Mouse (Mus musculus) testis, adult 2 months (tissue): ENCODE measurements around the gene Prdm2. TPM values are rescaled to one million over a fixed set of nuclear protein-coding genes. Genes with fewer than 3 reads are reported as not detected.

ENCODE experiments used
- H3K27ac ChIP-seq: fragments of 200-500 bp; 2 replicates; pipeline ENCODE4 v1.5.1; 2012; ENCODE audit warnings: low read depth, low read length; ENCODE audit not compliant: control insufficient read depth, insufficient read depth
- H3K27me3 ChIP-seq: fragments of 200-500 bp; 2 replicates; pipeline ENCODE4 v1.6.1; 2012; ENCODE audit warnings: mild to moderate bottlenecking, low read length, moderate library complexity; ENCODE audit not compliant: control insufficient read depth, insufficient read depth
- H3K36me3 ChIP-seq: fragments of 200-500 bp; 2 replicates; pipeline ENCODE4 v1.6.1; 2012; ENCODE audit warnings: mild to moderate bottlenecking, low read length; ENCODE audit not compliant: control insufficient read depth, insufficient read depth
- H3K4me1 ChIP-seq: fragments of 200-500 bp; 2 replicates; pipeline ENCODE4 v1.6.1; 2012; ENCODE audit warnings: low read length; ENCODE audit not compliant: control insufficient read depth, insufficient read depth
- H3K4me3 ChIP-seq: fragments of 200-500 bp; 2 replicates; pipeline ENCODE4 v1.5.1; 2012; ENCODE audit warnings: low read depth, mild to moderate bottlenecking, low read length, moderate library complexity, mixed read lengths; ENCODE audit not compliant: control insufficient read depth
- CTCF ChIP-seq: fragments of 200-500 bp; IDR thresholded peaks from 2 replicates; pipeline ENCODE4 v1.5.1; 2012; ENCODE audit warnings: low read depth, mild to moderate bottlenecking, inconsistent platforms, low read length, moderate library complexity; ENCODE audit not compliant: control insufficient read depth, insufficient read depth, insufficient replicate concordance
- POLR2A ChIP-seq: fragments of 200-500 bp; IDR thresholded peaks from 2 replicates; pipeline ENCODE4 v1.6.1; 2012; ENCODE audit warnings: low read depth, mild to moderate bottlenecking, inconsistent platforms, low read length, moderate library complexity; ENCODE audit not compliant: control insufficient read depth
- polyA plus RNA-seq: library from polyadenylated mRNA; depleted of rRNA; stranded (reverse); fragments of >200 nt; gene quantifications from 2 replicates; pipeline ENCODE4 v1.2.3, GENCODE M21; 2012

Prdm2 gene
- polyA plus RNA-seq, 1 experiment = 33.4 TPM

DNA sequence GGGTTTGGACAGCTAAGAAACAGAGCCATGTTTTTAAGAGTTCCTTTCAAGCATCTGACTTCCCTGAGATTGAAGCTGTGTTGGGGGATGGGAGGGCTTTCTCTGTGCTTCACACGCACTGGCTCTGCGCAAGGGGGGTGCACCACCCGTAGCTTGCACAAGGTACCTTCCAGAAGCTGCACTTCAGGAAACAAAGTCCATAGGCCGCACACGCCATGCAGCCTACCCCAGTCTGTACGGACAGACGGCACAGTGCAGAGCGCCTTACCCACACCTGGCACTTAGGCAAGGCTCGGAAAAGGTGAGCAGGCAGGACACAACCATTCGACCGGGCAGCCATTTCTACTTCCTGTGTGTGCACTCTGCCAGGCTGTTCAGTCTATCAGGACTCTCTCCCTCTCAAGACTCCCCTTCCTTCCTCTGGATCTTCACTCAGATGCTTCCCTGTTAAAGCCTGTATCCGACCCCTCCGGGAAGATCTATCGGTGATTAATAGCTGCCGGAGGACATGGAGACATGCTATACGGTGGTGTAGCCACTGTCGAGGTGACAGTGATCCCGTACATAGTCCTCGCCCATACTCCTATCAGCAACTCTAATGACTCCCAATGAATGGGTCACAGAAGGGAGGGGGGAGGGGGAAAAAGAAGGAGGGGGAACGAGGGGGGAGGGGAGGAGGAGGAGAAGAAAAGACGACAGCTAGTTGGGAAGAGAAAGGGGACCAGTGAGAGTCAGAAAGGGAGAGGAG is 98.4 kb downstream of the Prdm2 start:
- H3K4me3 ChIP-seq = no peak overlapping the region
- TF ChIP-seq POLR2A = no peak
- no peak for TF ChIP-seq CTCF
- no peak overlapping the region for H3K27ac ChIP-seq
- H3K36me3 ChIP-seq = no peaks in the 10 kb centered on the region
- H3K4me1 ChIP-seq = no peaks in the 10 kb centered on the region; the same call in 1 of the 2 replicates
- H3K27me3 ChIP-seq = no peaks in the 10 kb centered on the region

DNA sequence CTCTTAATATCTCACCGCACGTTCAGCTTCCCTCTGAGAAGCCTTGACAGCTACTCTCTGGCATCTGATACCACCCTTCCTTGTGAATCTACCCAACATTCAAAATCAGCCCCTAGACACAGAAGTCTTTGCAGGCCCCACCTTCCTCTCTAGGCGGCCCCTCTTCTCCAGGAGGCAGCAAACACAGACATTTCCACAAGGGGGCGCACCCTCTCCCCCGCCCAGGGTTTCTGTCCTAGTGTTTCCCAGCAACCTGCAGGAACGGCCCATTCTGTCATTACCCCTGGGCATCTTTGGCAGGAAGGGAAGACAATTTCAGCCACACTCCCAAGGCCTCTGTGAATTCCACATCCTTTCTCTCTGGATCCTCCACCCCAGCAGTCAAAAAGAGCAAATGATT is 99.8 kb downstream of the Prdm2 start:
- no peak overlapping the region for H3K27ac ChIP-seq
- H3K4me3 ChIP-seq = no peak overlapping the region
- no peaks in the 10 kb centered on the region for H3K4me1 ChIP-seq
- H3K36me3 ChIP-seq = no peaks in the 10 kb centered on the region
- TF ChIP-seq CTCF (peak; percentile 35; the same call in 1 of the 2 replicates), POLR2A (no peak)
- H3K27me3 ChIP-seq = no peaks in the 10 kb centered on the region

DNA sequence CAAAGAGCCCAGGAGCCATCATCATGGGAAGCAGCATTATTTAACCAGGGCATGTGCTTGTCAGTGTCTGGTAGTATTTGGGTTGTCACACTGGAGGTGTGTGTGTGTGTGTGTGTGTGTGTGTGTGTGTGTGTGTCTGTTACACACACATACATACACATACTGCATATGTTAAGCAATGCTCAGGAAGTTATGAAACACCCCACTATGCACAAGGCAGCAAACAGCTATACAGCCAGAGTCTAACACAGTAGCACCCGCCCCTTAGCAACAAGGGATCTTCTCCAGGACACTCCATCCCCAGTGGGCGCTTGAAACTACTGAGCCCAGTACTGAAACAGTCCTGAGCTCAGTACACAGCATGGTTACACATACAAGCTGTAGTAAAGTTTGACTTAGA is 100.4 kb downstream of the Prdm2 start:
- Histone ChIP-seq H3K4me1 (no peaks in the 10 kb centered on the region), H3K27ac (no peak overlapping the region), H3K36me3 (no peaks in the 10 kb centered on the region), H3K27me3 (no peaks in the 10 kb centered on the region), H3K4me3 (no peak overlapping the region)
- TF ChIP-seq POLR2A (no peak), CTCF (no peak)

DNA sequence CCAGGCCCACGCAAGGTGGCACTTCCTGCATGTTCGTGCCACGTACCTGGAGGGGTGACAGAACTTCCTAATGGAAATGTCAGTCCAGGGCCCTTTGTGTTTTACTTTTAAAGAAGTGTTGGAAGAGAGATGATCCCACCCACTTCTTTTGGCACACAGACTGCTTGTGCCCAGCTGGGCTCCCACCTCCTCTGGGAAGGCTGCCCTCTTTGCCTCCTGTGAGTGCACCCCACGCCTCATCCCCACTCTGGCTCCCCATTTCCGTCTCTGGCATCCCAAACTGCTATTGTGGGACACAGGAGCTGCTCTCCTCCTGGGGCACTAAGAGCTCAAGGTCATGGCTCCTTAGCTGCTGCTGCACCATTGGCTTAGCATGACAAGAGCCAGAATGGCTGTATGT is 100.9 kb downstream of the Prdm2 start:
- H3K36me3 ChIP-seq = no peaks in the 10 kb centered on the region
- H3K27me3 ChIP-seq = no peaks in the 10 kb centered on the region
- TF ChIP-seq CTCF = no peak
- no peak for TF ChIP-seq POLR2A

DNA sequence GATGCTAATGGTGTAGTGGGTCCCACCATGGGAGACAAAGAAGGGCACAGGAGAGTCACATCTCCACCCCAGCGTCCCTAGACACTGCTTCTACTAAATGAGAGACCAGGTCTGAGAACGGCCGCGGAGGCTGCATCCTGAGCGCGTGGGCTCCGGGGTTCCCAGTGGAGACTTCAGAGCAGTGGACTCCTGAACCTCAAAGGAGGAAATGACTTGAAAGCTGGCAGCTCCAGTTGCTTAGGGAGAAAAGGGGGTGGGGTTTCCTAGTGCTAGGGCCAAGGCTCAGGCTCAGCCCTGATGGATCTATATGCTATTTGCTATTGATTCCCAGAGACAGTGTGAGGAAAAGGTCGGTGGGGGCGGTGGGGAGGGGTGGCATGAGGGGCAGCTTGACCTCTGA is 104.2 kb downstream of the Prdm2 start:
- H3K27ac ChIP-seq = no peak overlapping the region
- TF ChIP-seq CTCF (no peak), POLR2A (no peak)
- no peak overlapping the region for H3K4me3 ChIP-seq
- no peaks in the 10 kb centered on the region for H3K36me3 ChIP-seq
- no peaks in the 10 kb centered on the region for H3K4me1 ChIP-seq
- H3K27me3 ChIP-seq = no peaks in the 10 kb centered on the region

More for the DNA sequence above, 100.9 kb downstream of the Prdm2 start:
- H3K4me3 ChIP-seq = no peak overlapping the region
- no peak overlapping the region for H3K27ac ChIP-seq
- H3K4me1 ChIP-seq = no peaks in the 10 kb centered on the region

DNA sequence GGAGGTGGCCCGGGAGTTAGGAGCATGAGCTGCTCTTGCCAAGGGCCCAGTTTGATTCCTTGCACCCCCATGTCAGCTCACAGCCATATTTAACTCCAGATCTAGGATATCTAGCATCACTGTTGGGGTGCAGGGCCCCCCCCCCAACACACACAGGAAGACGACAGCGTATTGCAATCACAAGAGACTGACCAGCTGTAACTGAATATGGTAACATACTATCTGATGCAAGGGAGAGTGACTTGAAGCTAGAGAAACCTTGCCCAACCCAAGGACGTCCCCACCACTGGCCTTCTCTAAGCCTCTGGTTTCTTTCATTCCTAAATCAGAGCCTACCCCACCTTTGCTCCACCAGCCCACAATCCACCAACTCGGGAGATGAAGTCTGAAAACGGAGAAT is 105.8 kb downstream of the Prdm2 start:
- no peak for TF ChIP-seq CTCF
- no peak for TF ChIP-seq POLR2A
- H3K27ac ChIP-seq = no peak overlapping the region
- no peaks in the 10 kb centered on the region for H3K4me1 ChIP-seq
- H3K27me3 ChIP-seq = no peaks in the 10 kb centered on the region
- no peak overlapping the region for H3K4me3 ChIP-seq
- H3K36me3 ChIP-seq = no peaks in the 10 kb centered on the region

DNA sequence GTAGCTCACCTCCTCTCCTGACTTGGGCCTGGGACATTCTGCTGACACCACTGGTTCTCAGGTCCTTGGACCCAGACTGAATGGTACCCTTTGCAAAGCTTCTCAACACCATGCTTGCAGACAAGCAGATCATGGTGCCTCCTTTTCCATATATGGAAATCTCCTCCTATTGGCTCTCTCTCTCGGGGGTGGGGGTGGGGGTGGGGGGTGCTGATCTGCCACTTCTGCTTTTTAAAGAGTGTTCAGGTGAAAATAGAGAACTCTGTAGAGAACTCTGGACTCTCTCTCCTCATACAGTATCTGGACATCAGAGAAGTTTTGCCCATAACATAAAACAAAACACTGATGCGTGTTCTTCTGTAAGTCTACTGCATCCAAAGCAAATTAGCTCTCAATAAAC is 106.2 kb downstream of the Prdm2 start:
- Histone ChIP-seq H3K36me3 (no peaks in the 10 kb centered on the region), H3K27ac (no peak overlapping the region), H3K27me3 (no peaks in the 10 kb centered on the region), H3K4me3 (no peak overlapping the region), H3K4me1 (no peaks in the 10 kb centered on the region)
- TF ChIP-seq POLR2A = no peak
- TF ChIP-seq CTCF = no peak

DNA sequence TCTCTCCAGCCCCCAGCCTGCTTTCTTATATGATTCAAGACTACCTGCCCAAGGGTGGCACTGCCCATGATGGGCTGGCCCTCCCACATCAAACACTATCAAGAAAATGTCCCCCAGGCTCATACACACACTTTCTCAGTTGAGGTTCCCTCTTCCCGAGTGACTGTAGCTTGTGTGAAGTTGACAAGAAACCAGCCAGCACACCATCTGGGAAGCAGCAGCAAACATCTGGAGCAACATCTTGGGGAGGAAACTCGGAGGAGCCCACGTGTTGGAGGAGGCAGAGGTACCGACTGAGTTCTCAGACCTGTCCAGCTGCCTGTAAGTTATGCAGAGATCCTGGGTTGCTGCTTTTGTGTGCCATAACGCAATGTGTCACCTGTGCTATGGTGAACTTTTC is 108.1 kb downstream of the Prdm2 start:
- H3K27ac ChIP-seq = no peak overlapping the region
- H3K4me3 ChIP-seq = no peak overlapping the region
- TF ChIP-seq CTCF (no peak), POLR2A (no peak)
- no peaks in the 10 kb centered on the region for H3K27me3 ChIP-seq
- no peaks in the 10 kb centered on the region for H3K4me1 ChIP-seq
- H3K36me3 ChIP-seq = no peaks in the 10 kb centered on the region
